Mouse (Mus musculus): ENCODE results near the gene Atp6v1e2. TPM values are rescaled to one million over a fixed set of nuclear protein-coding genes. Genes with fewer than 3 reads are reported as not detected.
A peak's percentile ranks its signal among the peaks of the same experiment; 100 is the strongest.

The Atp6v1e2 gene
- polyA plus RNA-seq, 1 experiment: not detected

DNA sequence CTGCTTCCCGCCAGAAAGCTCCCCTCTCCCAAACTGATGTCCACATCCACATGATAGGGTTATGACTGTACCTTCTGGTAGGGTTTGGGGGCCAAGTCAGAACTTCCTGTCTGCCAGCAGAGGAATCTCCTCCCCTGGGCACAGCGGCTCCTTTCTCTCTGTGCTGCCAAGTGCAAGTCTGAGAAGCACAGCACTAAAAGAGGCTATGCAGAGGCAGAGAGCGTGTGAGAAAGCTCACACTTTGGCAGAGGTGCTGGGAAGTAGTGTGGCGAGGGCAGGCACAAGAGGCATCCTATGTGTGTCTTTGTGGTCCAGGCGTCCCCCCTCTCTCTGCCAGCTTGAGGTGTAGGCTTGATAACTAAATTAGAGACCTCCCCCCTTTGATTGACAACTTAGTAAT lies 23.3 kb upstream of the Atp6v1e2 start:
- no peak overlapping the region for H3K4me3 ChIP-seq (ENCODE audit: insufficient read depth, low read depth, low read length)
- TF ChIP-seq CTCF (conservative IDR thresholded peaks at IDR 0.05; ENCODE audit: insufficient read depth, insufficient read length, low read depth, low read length) (no peak), POLR2A (IDR thresholded peaks at IDR 0.05; ENCODE audit: low read depth, low read length) (no peak)
- no peaks in the 10 kb centered on the region; the same call in 1 of the 2 replicates for H3K36me3 ChIP-seq (ENCODE audit: control insufficient read depth, insufficient read depth, low read length)
- no peak for DNase-seq
- no peaks in the 10 kb centered on the region for H3K4me1 ChIP-seq (ENCODE audit: control insufficient read depth, insufficient read depth, low read length)
- H3K27ac ChIP-seq (ENCODE audit: insufficient read depth, low read depth, low read length): no peak overlapping the region
- WGBS: 92% methylated on average over 5 of the region's 5 CpGs
- H3K27me3 ChIP-seq (replicated peaks; ENCODE audit: control insufficient read depth, insufficient read depth, low read length): no peaks in the 10 kb centered on the region

DNA sequence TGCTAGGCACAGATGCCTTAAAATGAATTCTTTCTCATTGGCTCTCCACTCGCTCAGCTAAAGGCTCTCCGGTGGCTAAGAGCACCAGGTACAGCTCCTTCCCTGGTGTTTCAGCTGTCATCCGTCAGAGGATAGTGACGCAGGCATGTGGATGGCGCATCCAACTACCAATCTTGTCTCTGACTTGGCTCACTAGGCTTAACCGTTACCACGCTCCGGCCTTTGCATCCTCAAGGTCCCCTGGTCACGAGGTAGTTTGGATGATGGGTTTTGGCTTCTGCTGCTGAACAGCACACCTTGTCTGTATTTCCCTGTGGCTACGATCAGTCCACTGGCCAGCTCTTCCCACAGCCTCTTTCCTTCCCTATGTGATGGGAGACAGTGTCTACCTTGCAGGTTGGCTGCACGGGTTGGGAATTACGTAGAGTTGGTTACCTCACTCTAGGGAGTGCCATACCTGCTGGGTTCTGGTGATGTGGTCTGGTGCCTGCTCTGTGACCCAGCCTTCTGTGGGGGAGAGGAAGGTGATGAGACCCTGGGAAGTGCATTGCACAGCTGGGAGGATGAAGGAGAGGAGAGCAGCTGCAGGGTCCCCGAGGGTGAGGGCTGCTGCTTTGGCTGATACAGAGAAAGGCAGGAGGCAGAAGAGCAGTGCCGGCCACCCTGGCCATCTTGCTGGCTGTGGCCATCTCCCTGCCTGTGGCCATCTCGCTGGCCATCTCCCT lies 22.5 kb upstream of the Atp6v1e2 start:
- WGBS: 90% methylated on average over 15 of the region's 15 CpGs
- no peak for DNase-seq
- Histone ChIP-seq H3K36me3 (ENCODE audit: control insufficient read depth, insufficient read depth, low read length) (no peaks in the 10 kb centered on the region; the same call in 1 of the 2 replicates), H3K4me1 (ENCODE audit: control insufficient read depth, insufficient read depth, low read length) (no peaks in the 10 kb centered on the region), H3K27ac (ENCODE audit: insufficient read depth, low read depth, low read length) (no peak overlapping the region), H3K4me3 (ENCODE audit: insufficient read depth, low read depth, low read length) (no peak overlapping the region), H3K27me3 (replicated peaks; ENCODE audit: control insufficient read depth, insufficient read depth, low read length) (no peaks in the 10 kb centered on the region)
- TF ChIP-seq CTCF (conservative IDR thresholded peaks at IDR 0.05; ENCODE audit: insufficient read depth, insufficient read length, low read depth, low read length) (no peak), POLR2A (IDR thresholded peaks at IDR 0.05; ENCODE audit: low read depth, low read length) (no peak)

DNA sequence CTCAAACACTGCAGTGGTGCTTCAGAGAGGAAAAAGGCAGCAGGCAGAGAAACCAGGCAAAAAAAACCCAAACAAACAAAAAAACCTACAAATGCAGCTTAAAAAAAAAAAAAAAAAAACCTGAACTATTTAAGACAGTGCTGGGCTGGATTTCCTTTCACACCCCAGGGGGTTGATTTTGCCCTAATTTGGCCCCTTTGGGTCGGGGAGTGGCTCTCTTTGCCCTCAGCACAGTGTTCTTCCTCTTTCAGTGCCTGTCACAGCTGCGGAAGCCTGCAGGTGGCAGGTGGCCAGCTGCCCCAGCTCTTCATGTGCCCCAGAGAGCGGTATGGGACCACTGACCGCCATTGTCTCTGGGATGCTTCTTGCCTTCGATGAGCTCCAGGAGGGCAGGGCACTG lies 21.9 kb upstream of the Atp6v1e2 start:
- TF ChIP-seq CTCF (conservative IDR thresholded peaks at IDR 0.05; ENCODE audit: insufficient read depth, insufficient read length, low read depth, low read length): no peak
- TF ChIP-seq POLR2A (IDR thresholded peaks at IDR 0.05; ENCODE audit: low read depth, low read length): no peak
- Histone ChIP-seq H3K4me3 (ENCODE audit: insufficient read depth, low read depth, low read length) (no peak overlapping the region), H3K36me3 (ENCODE audit: control insufficient read depth, insufficient read depth, low read length) (no peaks in the 10 kb centered on the region; the same call in 1 of the 2 replicates), H3K4me1 (ENCODE audit: control insufficient read depth, insufficient read depth, low read length) (0 out of 2 replicates have a peak, but pooled peaks cover 3% of the 10 kb centered on the region), H3K27ac (ENCODE audit: insufficient read depth, low read depth, low read length) (no peak overlapping the region), H3K27me3 (replicated peaks; ENCODE audit: control insufficient read depth, insufficient read depth, low read length) (no peaks in the 10 kb centered on the region)
- DNase-seq: no peak
- 56% methylated on average over 5 of the region's 5 CpGs for WGBS

DNA sequence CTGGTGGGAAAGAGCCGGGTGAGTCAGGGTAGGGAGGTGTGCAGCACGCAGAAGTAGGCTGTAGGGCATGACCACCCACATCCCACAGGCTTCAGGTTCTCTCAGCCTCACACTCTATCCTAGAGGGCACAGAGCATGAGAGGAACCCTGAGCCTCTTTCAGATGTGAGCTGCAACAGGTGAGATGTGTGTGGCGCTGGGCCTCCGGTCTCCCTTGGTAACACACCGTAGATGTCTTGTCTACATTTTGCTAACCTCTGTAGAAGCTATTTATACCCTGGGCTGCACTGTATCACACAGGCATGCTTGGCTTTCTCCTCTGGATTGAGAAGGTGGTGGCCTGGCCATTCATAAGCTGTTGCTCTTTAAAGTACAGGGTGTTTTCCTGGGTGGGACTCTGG lies 20.9 kb upstream of the Atp6v1e2 start:
- no peaks in the 10 kb centered on the region for H3K27me3 ChIP-seq (replicated peaks; ENCODE audit: control insufficient read depth, insufficient read depth, low read length)
- H3K4me1 ChIP-seq (ENCODE audit: control insufficient read depth, insufficient read depth, low read length): 0 out of 2 replicates have a peak, but pooled peaks cover 9% of the 10 kb centered on the region
- H3K4me3 ChIP-seq (ENCODE audit: insufficient read depth, low read depth, low read length): no peak overlapping the region
- H3K36me3 ChIP-seq (ENCODE audit: control insufficient read depth, insufficient read depth, low read length): no peaks in the 10 kb centered on the region; the same call in 1 of the 2 replicates
- no peak for TF ChIP-seq CTCF (conservative IDR thresholded peaks at IDR 0.05; ENCODE audit: insufficient read depth, insufficient read length, low read depth, low read length)
- TF ChIP-seq POLR2A (IDR thresholded peaks at IDR 0.05; ENCODE audit: low read depth, low read length): no peak
- no peak overlapping the region for H3K27ac ChIP-seq (ENCODE audit: insufficient read depth, low read depth, low read length)
- DNase-seq: no peak
- 87% methylated on average over 5 of the region's 5 CpGs for WGBS

DNA sequence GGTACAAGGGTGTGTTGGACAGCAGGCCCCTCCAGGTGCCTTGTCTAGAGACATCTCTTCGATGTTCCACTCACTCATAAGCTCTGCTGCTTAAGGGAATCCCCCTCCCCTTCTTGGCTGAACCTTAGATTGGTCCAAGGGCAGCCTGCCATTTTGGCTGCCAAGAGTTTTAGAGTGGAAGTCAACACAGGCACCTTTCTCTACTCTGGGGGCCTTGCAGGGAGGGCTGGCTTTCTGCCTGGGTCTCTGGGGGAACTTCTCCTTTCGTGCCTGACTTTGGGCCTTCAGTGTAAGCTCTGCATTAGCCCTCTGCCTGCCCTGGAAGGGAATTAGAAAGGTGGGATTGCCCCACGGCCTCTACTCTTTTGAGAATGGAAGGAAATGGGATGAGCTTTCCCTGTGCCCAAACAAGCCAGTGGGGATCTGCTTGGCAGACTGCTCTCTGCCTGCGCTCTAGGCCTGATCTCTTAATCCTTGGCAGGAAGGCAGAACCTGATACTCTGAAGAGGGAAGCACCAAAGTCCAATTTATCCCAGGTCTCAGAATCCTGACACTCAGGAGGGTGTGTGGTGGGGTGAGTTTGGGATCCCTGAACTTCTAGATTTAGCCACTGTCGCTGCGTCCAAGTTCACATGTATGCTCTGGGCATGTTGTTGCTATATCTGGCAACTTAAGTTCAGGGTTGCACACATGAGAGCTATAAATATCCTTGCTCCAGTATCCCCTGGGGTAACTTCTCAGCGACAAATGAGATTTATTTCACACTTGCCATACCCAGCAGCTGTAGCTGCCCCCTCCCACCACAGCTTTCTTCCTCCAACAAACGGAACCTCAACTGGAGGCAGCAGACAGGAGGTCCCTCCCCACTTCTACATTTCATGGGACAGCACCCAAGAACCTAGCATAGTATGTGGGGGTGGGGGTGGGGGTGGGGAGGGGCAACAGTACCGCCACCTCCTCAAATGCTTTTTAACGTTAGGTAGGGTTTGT lies 20.1 kb upstream of the Atp6v1e2 start:
- H3K27ac ChIP-seq (ENCODE audit: insufficient read depth, low read depth, low read length): no peak overlapping the region
- H3K36me3 ChIP-seq (ENCODE audit: control insufficient read depth, insufficient read depth, low read length): no peaks in the 10 kb centered on the region; the same call in 1 of the 2 replicates
- peak; percentile 28 for DNase-seq
- WGBS: 76% methylated on average over 10 of the region's 10 CpGs
- no peak for TF ChIP-seq CTCF (conservative IDR thresholded peaks at IDR 0.05; ENCODE audit: insufficient read depth, insufficient read length, low read depth, low read length)
- no peak for TF ChIP-seq POLR2A (IDR thresholded peaks at IDR 0.05; ENCODE audit: low read depth, low read length)
- H3K4me1 ChIP-seq (ENCODE audit: control insufficient read depth, insufficient read depth, low read length): 0 out of 2 replicates have a peak, but pooled peaks cover 9% of the 10 kb centered on the region
- no peak overlapping the region for H3K4me3 ChIP-seq (ENCODE audit: insufficient read depth, low read depth, low read length)
- H3K27me3 ChIP-seq (replicated peaks; ENCODE audit: control insufficient read depth, insufficient read depth, low read length): no peaks in the 10 kb centered on the region

DNA sequence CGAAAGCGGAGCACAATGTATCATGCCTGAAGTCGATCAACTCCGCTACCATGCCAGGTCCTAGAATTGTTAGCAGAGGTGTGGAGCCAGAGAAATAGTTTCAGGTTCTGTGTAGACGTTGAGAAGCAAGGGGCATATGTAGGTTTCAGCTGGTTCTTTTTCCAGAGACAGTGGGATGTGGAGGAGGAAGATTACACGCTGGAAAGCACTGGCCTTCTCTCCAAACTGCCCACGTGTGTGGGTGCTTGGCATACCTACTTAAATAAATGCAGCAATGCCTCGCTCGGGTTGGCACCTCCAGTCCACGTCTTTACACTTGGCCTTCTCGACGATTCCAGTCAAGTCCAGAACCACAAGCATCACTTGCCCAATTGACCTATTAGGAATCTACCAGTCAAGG lies 19.4 kb upstream of the Atp6v1e2 start:
- Histone ChIP-seq H3K36me3 (ENCODE audit: control insufficient read depth, insufficient read depth, low read length) (no peaks in the 10 kb centered on the region; the same call in 1 of the 2 replicates), H3K4me3 (ENCODE audit: insufficient read depth, low read depth, low read length) (no peak overlapping the region), H3K4me1 (ENCODE audit: control insufficient read depth, insufficient read depth, low read length) (0 out of 2 replicates have a peak, but pooled peaks cover 9% of the 10 kb centered on the region), H3K27ac (ENCODE audit: insufficient read depth, low read depth, low read length) (no peak overlapping the region), H3K27me3 (replicated peaks; ENCODE audit: control insufficient read depth, insufficient read depth, low read length) (no peaks in the 10 kb centered on the region)
- WGBS: 84% methylated on average over 12 of the region's 12 CpGs
- DNase-seq: no peak
- TF ChIP-seq CTCF (conservative IDR thresholded peaks at IDR 0.05; ENCODE audit: insufficient read depth, insufficient read length, low read depth, low read length): no peak
